Mouse (Mus musculus): ENCODE measurements around the gene Dync1i2.

GRCm38 (mm10) chr2:71227398-71227797, 15.9 kb downstream of the Dync1i2 start:
- TF ChIP-seq CTCF (IDR thresholded peaks at IDR 0.05; ENCODE audit: control insufficient read depth, insufficient read depth, insufficient replicate concordance, low read depth, low read length) (no peak), POLR2A (IDR thresholded peaks at IDR 0.05; ENCODE audit: control insufficient read depth, low read depth, low read length) (no peak)
